Mouse (Mus musculus): ENCODE measurements around the gene Hbq1a. TPM values are rescaled to one million over a fixed set of nuclear protein-coding genes. Genes with fewer than 3 reads are reported as not detected.
A peak's percentile ranks its signal among the peaks of the same experiment; 100 is the strongest.

Hbq1a gene
- polyA plus RNA-seq, 1 experiment from 2014 or later, result 0.75 TPM

- Histone ChIP-seq H3K9me3 (replicated peaks; ENCODE audit: control insufficient read depth, low read length) (no peaks in the 10 kb centered on the region), H3K4me1 (ENCODE audit: control insufficient read depth, insufficient read depth, low read length) (peaks cover 7% of the 10 kb centered on the region; the same call in 1 of the 2 replicates), H3K36me3 (ENCODE audit: control insufficient read depth, insufficient read depth, low read length) (no peaks in the 10 kb centered on the region), H3K27me3 (replicated peaks; ENCODE audit: control insufficient read depth, insufficient read depth, low read length) (no peaks in the 10 kb centered on the region), H3K27ac (ENCODE audit: low read depth, low read length) (no peak overlapping the region), H3K4me3 (ENCODE audit: low read depth, low read length) (no peak overlapping the region), H3K4me2 (ENCODE audit: low read length) (no peak overlapping the region), H3K9ac (ENCODE audit: low read length) (no peak overlapping the region)
- ATAC-seq (no peak), DNase-seq (ENCODE audit: low spot score) (no peak)
- 59% methylated on average over 6 of the region's 6 CpGs for WGBS
These were observed 31.2 kb downstream of the Hbq1a start for GRCm38 (mm10) chr11:32331075-32331474.

GRCm38 (mm10) chr11:32331861-32332260 lies 32.0 kb downstream of the Hbq1a start:
- ATAC-seq, result no peak
- 36% methylated on average over 5 of the region's 5 CpGs for WGBS
- DNase-seq (ENCODE audit: low spot score), result no peak

GRCm38 (mm10) chr11:32333235-32333634 lies 33.4 kb downstream of the Hbq1a start:
- 83% methylated on average over 2 of the region's 2 CpGs for WGBS
- Histone ChIP-seq H3K27me3 (replicated peaks; ENCODE audit: control insufficient read depth, insufficient read depth, low read length) (no peaks in the 10 kb centered on the region), H3K9me3 (replicated peaks; ENCODE audit: control insufficient read depth, low read length) (no peaks in the 10 kb centered on the region), H3K4me2 (ENCODE audit: low read length) (no peak overlapping the region), H3K4me1 (ENCODE audit: control insufficient read depth, insufficient read depth, low read length) (peaks cover 7% of the 10 kb centered on the region; the same call in 1 of the 2 replicates), H3K9ac (ENCODE audit: low read length) (no peak overlapping the region), H3K27ac (ENCODE audit: low read depth, low read length) (no peak overlapping the region), H3K36me3 (ENCODE audit: control insufficient read depth, insufficient read depth, low read length) (no peaks in the 10 kb centered on the region), H3K4me3 (ENCODE audit: low read depth, low read length) (no peak overlapping the region)
- ATAC-seq, result no peak
- no peak for DNase-seq (ENCODE audit: low spot score)

More at GRCm38 (mm10) chr11:32331861-32332260, 32.0 kb downstream of the Hbq1a start:
- Histone ChIP-seq H3K4me3 (ENCODE audit: low read depth, low read length) (no peak overlapping the region), H3K27me3 (replicated peaks; ENCODE audit: control insufficient read depth, insufficient read depth, low read length) (no peaks in the 10 kb centered on the region), H3K4me2 (ENCODE audit: low read length) (no peak overlapping the region), H3K36me3 (ENCODE audit: control insufficient read depth, insufficient read depth, low read length) (no peaks in the 10 kb centered on the region), H3K9ac (ENCODE audit: low read length) (no peak overlapping the region), H3K4me1 (ENCODE audit: control insufficient read depth, insufficient read depth, low read length) (peaks cover 7% of the 10 kb centered on the region; the same call in 1 of the 2 replicates), H3K27ac (ENCODE audit: low read depth, low read length) (no peak overlapping the region), H3K9me3 (replicated peaks; ENCODE audit: control insufficient read depth, low read length) (no peaks in the 10 kb centered on the region)

GRCm38 (mm10) chr11:32336435-32336907 lies 36.6 kb downstream of the Hbq1a start:
- Histone ChIP-seq H3K4me3 (ENCODE audit: low read depth, low read length) (no peak overlapping the region), H3K9ac (ENCODE audit: low read length) (no peak overlapping the region), H3K9me3 (replicated peaks; ENCODE audit: control insufficient read depth, low read length) (no peaks in the 10 kb centered on the region), H3K27ac (ENCODE audit: low read depth, low read length) (no peak overlapping the region), H3K4me1 (ENCODE audit: control insufficient read depth, insufficient read depth, low read length) (no peaks in the 10 kb centered on the region), H3K4me2 (ENCODE audit: low read length) (no peak overlapping the region), H3K27me3 (replicated peaks; ENCODE audit: control insufficient read depth, insufficient read depth, low read length) (no peaks in the 10 kb centered on the region), H3K36me3 (ENCODE audit: control insufficient read depth, insufficient read depth, low read length) (no peaks in the 10 kb centered on the region)
- no peak for ATAC-seq
- WGBS, result 90% methylated on average over 6 of the region's 6 CpGs
- no peak for DNase-seq (ENCODE audit: low spot score)

- Histone ChIP-seq H3K4me1 (ENCODE audit: control insufficient read depth, insufficient read depth, low read length) (no peaks in the 10 kb centered on the region), H3K4me2 (ENCODE audit: low read length) (no peak overlapping the region), H3K27me3 (replicated peaks; ENCODE audit: control insufficient read depth, insufficient read depth, low read length) (no peaks in the 10 kb centered on the region), H3K4me3 (ENCODE audit: low read depth, low read length) (no peak overlapping the region), H3K9ac (ENCODE audit: low read length) (no peak overlapping the region), H3K27ac (ENCODE audit: low read depth, low read length) (no peak overlapping the region), H3K9me3 (replicated peaks; ENCODE audit: control insufficient read depth, low read length) (no peaks in the 10 kb centered on the region), H3K36me3 (ENCODE audit: control insufficient read depth, insufficient read depth, low read length) (no peaks in the 10 kb centered on the region)
- DNase-seq (ENCODE audit: low spot score) (no peak), ATAC-seq (no peak)
- WGBS, result 71% methylated on average over 2 of the region's 2 CpGs
These were observed 39.3 kb downstream of the Hbq1a start for GRCm38 (mm10) chr11:32339131-32339531.

- Histone ChIP-seq H3K27me3 (replicated peaks; ENCODE audit: control insufficient read depth, insufficient read depth, low read length) (no peaks in the 10 kb centered on the region), H3K27ac (ENCODE audit: low read depth, low read length) (no peak overlapping the region), H3K9me3 (replicated peaks; ENCODE audit: control insufficient read depth, low read length) (no peaks in the 10 kb centered on the region), H3K4me1 (ENCODE audit: control insufficient read depth, insufficient read depth, low read length) (no peaks in the 10 kb centered on the region), H3K4me3 (ENCODE audit: low read depth, low read length) (no peak overlapping the region), H3K9ac (ENCODE audit: low read length) (no peak overlapping the region), H3K36me3 (ENCODE audit: control insufficient read depth, insufficient read depth, low read length) (no peaks in the 10 kb centered on the region), H3K4me2 (ENCODE audit: low read length) (no peak overlapping the region)
- ATAC-seq (peak; percentile 40; the same call in 1 of the 2 replicates), DNase-seq (ENCODE audit: low spot score) (peak; percentile 56)
- WGBS, result 46% methylated on average over 17 of the region's 17 CpGs
These were observed 40.9 kb downstream of the Hbq1a start for GRCm38 (mm10) chr11:32340476-32341473.

GRCm38 (mm10) chr11:32342770-32343191 lies 42.9 kb downstream of the Hbq1a start:
- no peaks in the 10 kb centered on the region for H3K4me1 ChIP-seq (ENCODE audit: control insufficient read depth, insufficient read depth, low read length)
- WGBS, result 9% methylated on average over 2 of the region's 2 CpGs
- H3K36me3 ChIP-seq (ENCODE audit: control insufficient read depth, insufficient read depth, low read length), result no peaks in the 10 kb centered on the region
- H3K4me2 ChIP-seq (ENCODE audit: low read length), result no peak overlapping the region
- no peak overlapping the region for H3K4me3 ChIP-seq (ENCODE audit: low read depth, low read length)
- H3K27ac ChIP-seq (ENCODE audit: low read depth, low read length), result no peak overlapping the region
- DNase-seq (ENCODE audit: low spot score), result peak; percentile 66
- no peaks in the 10 kb centered on the region for H3K9me3 ChIP-seq (replicated peaks; ENCODE audit: control insufficient read depth, low read length)
- H3K9ac ChIP-seq (ENCODE audit: low read length), result no peak overlapping the region
- no peak for ATAC-seq
- H3K27me3 ChIP-seq (replicated peaks; ENCODE audit: control insufficient read depth, insufficient read depth, low read length), result no peaks in the 10 kb centered on the region

- Histone ChIP-seq H3K36me3 (ENCODE audit: control insufficient read depth, insufficient read depth, low read length) (no peaks in the 10 kb centered on the region), H3K9ac (ENCODE audit: low read length) (no peak overlapping the region), H3K4me2 (ENCODE audit: low read length) (no peak overlapping the region), H3K9me3 (replicated peaks; ENCODE audit: control insufficient read depth, low read length) (no peaks in the 10 kb centered on the region), H3K4me3 (ENCODE audit: low read depth, low read length) (no peak overlapping the region), H3K27ac (ENCODE audit: low read depth, low read length) (no peak overlapping the region), H3K4me1 (ENCODE audit: control insufficient read depth, insufficient read depth, low read length) (peaks cover under 1% of the 10 kb centered on the region), H3K27me3 (replicated peaks; ENCODE audit: control insufficient read depth, insufficient read depth, low read length) (no peaks in the 10 kb centered on the region)
- ATAC-seq (no peak), DNase-seq (ENCODE audit: low spot score) (no peak)
- 95% methylated on average over 1 of the region's 1 CpGs for WGBS
These were observed 43.5 kb downstream of the Hbq1a start for GRCm38 (mm10) chr11:32343350-32343749.
